Mouse (Mus musculus): ENCODE measurements around the gene Dexi. TPM values are rescaled to one million over a fixed set of nuclear protein-coding genes. Genes with fewer than 3 reads are reported as not detected.

The Dexi gene
- 17.1 and 17.8 TPM in 2 replicates for polyA plus RNA-seq (2015; fragmentation: Nextera tagmentation; extraction: Ambion mirVana)

DNA sequence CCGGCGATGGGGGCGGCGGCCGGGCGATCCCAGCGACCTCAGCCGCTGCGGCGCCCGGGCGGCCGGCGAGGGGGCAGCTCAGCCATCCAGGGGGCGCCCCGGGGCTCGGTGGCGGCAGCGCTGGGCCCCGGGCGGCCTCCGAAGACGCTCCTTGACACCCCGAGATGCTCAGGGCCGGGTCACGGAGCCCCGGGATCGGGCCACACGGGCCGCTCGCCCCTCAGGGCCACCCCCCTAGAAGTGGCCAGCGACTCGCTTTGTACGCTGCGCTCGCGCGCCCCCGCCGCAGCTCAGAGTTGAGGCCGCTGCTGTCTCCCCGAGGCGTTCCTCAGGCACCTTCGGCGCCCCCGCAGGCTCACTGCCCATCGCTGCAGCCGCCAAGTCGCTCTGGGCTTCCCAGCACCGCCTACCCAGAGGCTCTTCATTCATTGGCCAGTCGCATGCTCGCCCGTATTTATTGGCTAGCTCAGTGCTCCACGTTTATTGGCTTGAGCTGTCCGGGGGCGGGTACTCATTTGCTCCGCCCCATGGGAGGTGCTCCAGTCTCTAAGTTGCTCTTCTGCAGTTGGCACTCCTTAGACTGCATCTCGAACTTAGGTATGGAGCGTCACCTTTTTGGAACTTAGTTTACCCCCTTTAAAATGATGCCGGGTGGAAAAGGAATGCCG lies at the start of gene Dexi:
Gene Dexi, minus strand, starts transcription at position 357 of the 668 bp plus-strand sequence.
- H3K27me3 ChIP-seq (replicated peaks) = no peaks in the 10 kb centered on the region
- WGBS = under 1% methylated on average over 53 of the region's 61 CpGs
- H3K9ac ChIP-seq = peak within 1 kb of the TSS; percentile 87
- peak within 1 kb of the TSS; percentile 81 for H3K4me3 ChIP-seq
- peak within 1 kb of the TSS; percentile 83 for H3K27ac ChIP-seq
- H3K36me3 ChIP-seq (replicated peaks) = no peaks in the 10 kb centered on the region
- H3K4me1 ChIP-seq = peaks cover 68% of the 10 kb centered on the region
- H3K4me2 ChIP-seq = peak within 1 kb of the TSS; percentile 86
- peak; percentile 95 for ATAC-seq (replicated peaks)
- H3K9me3 ChIP-seq = no peaks in the 10 kb centered on the region

DNA sequence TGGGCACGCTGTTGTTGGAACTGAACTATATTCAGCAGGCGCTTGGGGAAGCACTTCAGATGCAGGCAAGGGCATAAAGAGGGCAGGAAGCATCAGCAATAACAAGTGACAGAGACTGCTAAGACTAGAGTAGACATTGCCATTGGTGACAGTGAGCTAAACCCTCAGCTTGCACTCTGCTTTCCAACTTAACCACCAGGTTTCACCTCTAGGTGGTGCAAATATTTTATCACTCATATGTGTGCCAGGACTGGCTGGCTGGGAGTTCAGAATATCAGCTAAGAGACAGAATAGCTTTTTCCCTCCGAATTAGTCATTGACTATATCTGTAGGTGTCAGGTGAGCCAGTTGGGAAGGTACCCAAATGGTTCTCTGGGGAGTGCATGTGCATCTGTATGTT lies 43.7 kb upstream of the Dexi start:
- no peak for ATAC-seq (replicated peaks)
- WGBS = 90% methylated on average over 3 of the region's 3 CpGs
- Histone ChIP-seq H3K27me3 (replicated peaks) (no peaks in the 10 kb centered on the region), H3K9ac (no peak overlapping the region), H3K36me3 (replicated peaks) (peaks cover 28% of the 10 kb centered on the region; the same call in 1 of the 2 replicates), H3K4me1 (no peaks in the 10 kb centered on the region), H3K4me2 (no peak overlapping the region), H3K27ac (no peak overlapping the region), H3K9me3 (no peaks in the 10 kb centered on the region), H3K4me3 (no peak overlapping the region)

DNA sequence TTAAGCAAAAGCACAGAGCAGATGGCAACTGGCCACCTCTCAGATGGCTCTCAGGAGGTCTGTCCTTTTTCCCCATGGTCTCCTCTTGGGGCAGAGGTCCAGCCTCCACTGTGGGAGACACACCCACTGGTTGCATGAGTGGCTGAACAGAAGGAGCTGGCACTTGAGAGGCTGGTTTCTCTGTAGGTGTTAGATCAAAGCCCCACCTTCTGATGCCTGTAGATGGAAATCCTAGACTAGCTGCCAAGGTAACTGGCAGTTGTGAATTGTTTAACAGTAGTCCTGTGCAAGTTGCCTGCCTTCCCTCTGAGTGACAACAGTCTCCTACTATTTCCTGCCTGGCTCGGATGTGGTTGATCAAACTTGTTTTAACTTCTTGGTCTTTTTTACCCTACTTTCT lies 42.3 kb upstream of the Dexi start:
- 94% methylated on average over 1 of the region's 1 CpGs for WGBS
- no peak for ATAC-seq (replicated peaks)
- Histone ChIP-seq H3K4me1 (no peaks in the 10 kb centered on the region), H3K9ac (no peak overlapping the region), H3K4me3 (no peak overlapping the region), H3K27ac (no peak overlapping the region), H3K36me3 (replicated peaks) (peaks cover 32% of the 10 kb centered on the region; the same call in 1 of the 2 replicates), H3K4me2 (no peak overlapping the region), H3K9me3 (no peaks in the 10 kb centered on the region), H3K27me3 (replicated peaks) (no peaks in the 10 kb centered on the region)

DNA sequence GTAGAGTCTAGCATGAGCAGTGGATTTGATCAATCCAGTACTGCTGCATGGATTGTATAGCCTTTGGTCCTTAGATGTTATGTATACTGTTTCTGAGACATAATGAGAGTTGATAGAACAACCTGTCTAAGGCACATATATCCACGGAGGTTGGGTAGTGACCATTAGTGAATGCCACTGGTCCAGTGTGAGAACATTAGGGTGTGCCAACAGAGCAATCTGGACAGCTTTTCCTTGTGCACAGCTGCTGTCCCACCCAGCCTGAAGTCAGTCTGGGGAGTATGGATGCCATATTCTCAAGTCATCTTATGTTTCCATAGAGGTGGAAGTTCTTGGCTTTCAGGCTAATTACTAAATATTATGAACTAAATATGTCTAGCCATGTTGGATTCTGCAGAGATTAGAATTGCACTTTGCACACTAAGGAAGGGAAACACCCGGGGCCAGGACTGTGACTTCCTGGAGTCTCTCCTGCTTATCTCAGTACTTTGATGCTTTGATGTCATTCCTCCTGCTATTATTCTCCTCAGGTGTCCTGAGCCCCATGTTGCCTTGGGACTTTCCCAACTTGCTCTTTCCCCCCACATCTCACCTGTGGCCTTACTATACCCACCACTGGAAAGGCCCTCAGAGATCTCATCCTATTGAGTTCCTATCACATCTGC lies 38.5 kb upstream of the Dexi start:
- Histone ChIP-seq H3K36me3 (replicated peaks) (peaks cover 44% of the 10 kb centered on the region; the same call in 1 of the 2 replicates), H3K4me3 (no peak overlapping the region), H3K9ac (no peak overlapping the region), H3K4me1 (no peaks in the 10 kb centered on the region), H3K4me2 (no peak overlapping the region), H3K27me3 (replicated peaks) (no peaks in the 10 kb centered on the region), H3K27ac (no peak overlapping the region), H3K9me3 (no peaks in the 10 kb centered on the region)
- WGBS = 86% methylated on average over 2 of the region's 2 CpGs
- no peak for ATAC-seq (replicated peaks)

DNA sequence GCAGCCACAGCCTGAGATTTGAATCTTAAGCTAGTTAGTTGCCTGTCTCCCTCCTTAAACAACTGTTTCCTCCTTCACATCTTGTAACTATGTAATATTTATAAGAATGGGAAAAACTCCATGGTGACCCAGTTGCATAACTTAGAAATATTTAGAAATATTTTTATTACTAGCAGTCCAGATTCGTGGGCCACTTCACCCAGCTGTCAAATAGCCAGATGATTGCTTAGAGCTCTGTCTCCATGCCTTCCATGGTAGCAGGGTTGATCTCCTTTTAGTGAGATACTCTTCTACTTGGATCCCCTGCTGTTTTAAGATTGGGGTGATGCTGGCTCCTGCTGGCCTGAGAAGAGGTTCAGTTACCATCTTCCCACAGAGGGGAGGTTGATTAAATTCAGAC lies 35.5 kb upstream of the Dexi start:
- 69% methylated on average over 1 of the region's 1 CpGs for WGBS
- H3K36me3 ChIP-seq (replicated peaks) = peaks cover 53% of the 10 kb centered on the region; the same call in 1 of the 2 replicates

DNA sequence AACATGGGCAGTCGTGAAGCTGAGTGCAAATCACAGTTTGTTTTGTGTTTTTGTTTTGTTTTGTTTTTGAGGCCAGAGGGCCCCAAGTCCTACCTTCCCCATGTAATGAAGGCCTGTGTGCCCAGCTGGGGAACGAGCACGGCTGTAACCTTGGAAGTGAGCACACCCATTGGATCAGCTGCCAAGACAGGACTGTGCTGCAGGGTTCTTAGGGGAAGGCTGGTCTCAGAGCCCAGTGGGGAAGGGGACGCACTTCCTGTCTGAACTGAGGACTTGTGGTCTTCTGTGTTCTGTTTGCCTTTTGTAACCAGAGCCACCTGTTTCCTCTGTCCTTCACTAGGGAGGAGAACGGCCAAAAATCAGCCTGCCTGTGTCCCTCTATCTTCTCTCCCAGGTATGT lies 34.7 kb upstream of the Dexi start:
- WGBS = 77% methylated on average over 5 of the region's 5 CpGs
- no peaks in the 10 kb centered on the region for H3K9me3 ChIP-seq
- H3K36me3 ChIP-seq (replicated peaks) = peaks cover 50% of the 10 kb centered on the region; the same call in 1 of the 2 replicates
- no peak for ATAC-seq (replicated peaks)
- H3K9ac ChIP-seq = no peak overlapping the region
- H3K4me2 ChIP-seq = no peak overlapping the region
- no peaks in the 10 kb centered on the region for H3K27me3 ChIP-seq (replicated peaks)
- no peaks in the 10 kb centered on the region for H3K4me1 ChIP-seq
- no peak overlapping the region for H3K4me3 ChIP-seq
- no peak overlapping the region for H3K27ac ChIP-seq

More for the DNA sequence above, 35.5 kb upstream of the Dexi start:
- ATAC-seq (replicated peaks) = no peak
- Histone ChIP-seq H3K4me3 (no peak overlapping the region), H3K9ac (no peak overlapping the region), H3K4me2 (no peak overlapping the region), H3K9me3 (no peaks in the 10 kb centered on the region), H3K27ac (no peak overlapping the region), H3K27me3 (replicated peaks) (no peaks in the 10 kb centered on the region), H3K4me1 (no peaks in the 10 kb centered on the region)

DNA sequence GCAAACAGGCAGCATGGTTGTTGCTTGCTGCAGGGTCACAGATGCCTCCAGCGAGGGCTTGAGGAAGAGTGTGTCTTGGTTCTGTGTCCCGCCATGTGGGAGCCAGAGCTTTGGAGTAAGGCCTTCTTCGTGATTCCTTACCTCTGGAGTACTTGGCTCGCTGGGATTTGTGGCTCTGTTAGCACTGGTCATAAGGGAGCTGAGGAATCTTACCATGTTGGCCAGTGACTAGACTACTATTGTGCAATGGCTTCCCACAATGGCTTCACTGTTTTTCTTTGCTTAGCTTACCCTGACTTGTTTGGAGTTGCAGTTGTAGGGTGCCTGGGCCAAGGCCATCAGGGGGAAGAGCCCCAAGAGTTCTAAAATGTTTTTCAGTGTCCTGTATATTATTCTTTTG lies 33.1 kb upstream of the Dexi start:
- H3K4me1 ChIP-seq = no peaks in the 10 kb centered on the region
- WGBS = 94% methylated on average over 4 of the region's 4 CpGs
- H3K36me3 ChIP-seq (replicated peaks) = peaks cover 42% of the 10 kb centered on the region; the same call in 1 of the 2 replicates
- H3K9me3 ChIP-seq = no peaks in the 10 kb centered on the region
- no peak overlapping the region for H3K9ac ChIP-seq
- no peak overlapping the region for H3K27ac ChIP-seq
- H3K27me3 ChIP-seq (replicated peaks) = no peaks in the 10 kb centered on the region
- ATAC-seq (replicated peaks) = no peak
- H3K4me2 ChIP-seq = no peak overlapping the region
- H3K4me3 ChIP-seq = no peak overlapping the region

DNA sequence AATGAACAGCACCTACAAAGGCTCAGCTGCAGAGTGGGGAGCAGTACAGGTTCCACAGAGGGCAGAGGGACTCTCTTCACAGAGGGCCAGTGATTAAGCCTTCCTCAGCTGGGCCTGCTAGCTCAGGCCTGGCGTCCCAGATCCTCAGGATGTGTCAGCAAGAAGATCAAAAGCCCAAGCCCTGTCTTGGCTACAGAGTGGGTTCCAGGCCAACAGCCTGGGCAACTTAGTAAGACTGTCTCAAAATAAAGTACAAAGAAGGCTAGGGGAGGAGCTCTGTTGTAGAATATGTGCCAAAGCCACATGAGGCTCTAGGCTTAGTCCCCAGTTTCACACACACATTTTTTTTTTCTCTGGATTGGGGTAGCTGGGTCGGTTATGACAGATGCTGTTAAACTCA lies 32.1 kb upstream of the Dexi start:
- Histone ChIP-seq H3K9me3 (no peaks in the 10 kb centered on the region), H3K4me1 (no peaks in the 10 kb centered on the region), H3K27ac (no peak overlapping the region), H3K4me2 (no peak overlapping the region), H3K9ac (no peak overlapping the region), H3K36me3 (replicated peaks) (peaks cover 42% of the 10 kb centered on the region; the same call in 1 of the 2 replicates), H3K27me3 (replicated peaks) (no peaks in the 10 kb centered on the region), H3K4me3 (no peak overlapping the region)
- ATAC-seq (replicated peaks) = no peak
- WGBS = 88% methylated on average over 2 of the region's 2 CpGs

DNA sequence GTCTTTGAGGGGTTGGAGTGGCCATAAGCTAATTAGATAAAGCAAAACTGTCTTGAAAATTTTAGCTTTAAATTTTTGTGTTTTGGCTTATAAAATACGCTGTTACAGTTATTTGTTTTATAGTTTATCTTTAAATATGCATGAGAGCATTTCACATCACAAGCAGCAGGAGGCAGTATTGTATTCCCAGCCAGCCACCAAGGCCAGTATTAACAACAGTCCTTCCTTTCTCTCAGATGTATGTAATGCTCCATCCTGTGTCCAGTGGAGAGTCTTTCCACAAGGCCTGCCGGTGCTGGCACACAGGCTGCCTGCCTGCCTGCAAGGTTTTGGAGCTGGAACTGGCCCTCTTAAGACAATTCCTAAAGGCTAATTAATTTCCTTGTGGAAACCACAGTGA lies 29.0 kb upstream of the Dexi start:
- Histone ChIP-seq H3K4me3 (no peak overlapping the region), H3K36me3 (replicated peaks) (peaks cover 25% of the 10 kb centered on the region; the same call in 1 of the 2 replicates), H3K27me3 (replicated peaks) (no peaks in the 10 kb centered on the region), H3K9ac (no peak overlapping the region), H3K4me1 (no peaks in the 10 kb centered on the region), H3K27ac (no peak overlapping the region), H3K9me3 (no peaks in the 10 kb centered on the region), H3K4me2 (no peak overlapping the region)
- WGBS = 59% methylated on average over 2 of the region's 2 CpGs
- no peak for ATAC-seq (replicated peaks)

DNA sequence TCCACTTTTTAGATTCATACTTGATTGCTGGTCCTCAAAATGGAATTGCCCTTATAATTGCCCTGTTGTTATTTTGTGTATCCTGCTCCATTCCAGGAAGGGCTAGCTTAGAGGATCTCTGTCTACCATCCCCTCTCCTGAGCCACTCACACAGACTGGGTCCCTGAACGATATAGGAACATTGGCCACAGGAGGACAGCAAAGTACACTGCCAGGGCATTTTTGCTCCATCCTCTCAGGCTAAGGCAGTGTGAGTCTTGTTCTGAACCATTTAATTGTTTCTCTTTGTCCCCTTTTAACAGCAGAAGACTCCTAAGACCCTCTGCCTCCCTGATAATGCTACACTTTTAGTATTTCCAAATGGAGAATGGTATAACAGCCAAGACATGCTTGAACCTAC lies 27.9 kb upstream of the Dexi start:
- Histone ChIP-seq H3K9me3 (no peaks in the 10 kb centered on the region), H3K4me3 (no peak overlapping the region), H3K36me3 (replicated peaks) (peaks cover 25% of the 10 kb centered on the region; the same call in 1 of the 2 replicates), H3K4me2 (no peak overlapping the region), H3K27ac (no peak overlapping the region), H3K4me1 (peaks cover under 1% of the 10 kb centered on the region; the same call in 1 of the 2 replicates), H3K9ac (no peak overlapping the region), H3K27me3 (replicated peaks) (no peaks in the 10 kb centered on the region)
- ATAC-seq (replicated peaks) = no peak
- WGBS = 60% methylated on average over 1 of the region's 1 CpGs

DNA sequence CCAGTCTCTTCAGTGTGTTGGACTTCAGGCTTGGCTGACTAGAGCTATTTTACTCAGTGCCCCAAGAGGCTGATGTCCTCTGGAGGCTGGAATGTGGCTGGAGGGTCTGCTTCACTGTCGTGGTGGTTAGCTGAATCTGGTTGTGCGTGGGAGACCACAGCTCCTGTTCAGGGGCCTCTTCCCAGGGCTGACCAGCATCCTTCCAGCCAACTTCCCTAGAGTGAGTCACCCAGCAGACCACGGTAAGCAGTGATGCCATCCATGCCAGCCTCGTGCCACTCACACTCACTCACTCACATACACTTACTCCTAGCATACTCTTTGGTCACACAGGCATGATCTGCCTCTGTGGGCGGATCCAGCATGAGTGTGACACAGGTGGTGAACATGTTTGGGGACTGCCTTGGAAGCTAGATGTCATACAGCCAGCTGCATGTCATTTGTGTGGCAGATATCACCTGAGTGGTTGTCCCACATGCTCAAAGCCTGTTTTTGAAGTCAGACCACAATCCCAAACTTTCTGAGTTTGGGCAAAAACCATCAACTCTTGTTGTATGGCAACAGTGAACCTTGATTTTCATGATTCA lies 27.0 kb upstream of the Dexi start:
- Histone ChIP-seq H3K36me3 (replicated peaks) (peaks cover 22% of the 10 kb centered on the region; the same call in 1 of the 2 replicates), H3K9ac (no peak overlapping the region), H3K4me2 (no peak overlapping the region), H3K9me3 (no peaks in the 10 kb centered on the region), H3K4me1 (peaks cover 3% of the 10 kb centered on the region; the same call in 1 of the 2 replicates), H3K27me3 (replicated peaks) (no peaks in the 10 kb centered on the region), H3K4me3 (no peak overlapping the region), H3K27ac (no peak overlapping the region)
- WGBS = 87% methylated on average over 5 of the region's 5 CpGs
- ATAC-seq (replicated peaks) = no peak

DNA sequence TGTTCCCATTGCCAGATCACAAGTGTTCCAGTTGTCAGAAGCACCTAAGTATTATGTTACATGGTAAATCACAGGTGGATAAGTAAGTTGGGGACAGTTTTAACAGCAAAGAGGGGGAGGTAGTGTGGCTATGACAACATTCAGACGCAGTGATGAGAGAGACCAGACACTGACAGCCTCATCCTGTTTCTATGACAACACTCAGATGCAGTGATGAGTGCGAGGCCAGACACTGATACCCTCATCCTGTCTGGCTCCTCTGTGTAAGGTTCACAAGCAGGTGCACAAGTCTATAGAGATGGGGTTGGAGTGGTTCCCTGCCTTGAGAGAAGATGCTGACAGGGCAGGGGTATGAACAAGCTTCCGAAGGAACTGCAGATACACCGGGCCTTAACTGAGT lies 24.3 kb upstream of the Dexi start:
- no peak overlapping the region for H3K4me2 ChIP-seq
- WGBS = 89% methylated on average over 4 of the region's 4 CpGs
- no peak overlapping the region for H3K9ac ChIP-seq
- peaks cover 3% of the 10 kb centered on the region; the same call in 1 of the 2 replicates for H3K4me1 ChIP-seq
- no peaks in the 10 kb centered on the region for H3K9me3 ChIP-seq
- no peak overlapping the region for H3K4me3 ChIP-seq
- H3K36me3 ChIP-seq (replicated peaks) = peaks cover 13% of the 10 kb centered on the region; the same call in 1 of the 2 replicates
- H3K27ac ChIP-seq = no peak overlapping the region
- no peaks in the 10 kb centered on the region for H3K27me3 ChIP-seq (replicated peaks)
- ATAC-seq (replicated peaks) = no peak

All from midbrain, embryonic 15.5 days (tissue).